Mouse (Mus musculus): Measurements from ENCODE around the gene Pxk. TPM values are rescaled to one million over a fixed set of nuclear protein-coding genes. Genes with fewer than 3 reads are reported as not detected.
A peak's percentile ranks its signal among the peaks of the same experiment; 100 is the strongest.

The Pxk gene
- total RNA-seq, 2 experiments from 2014 or later = 4.8 to 6.7 TPM

- ATAC-seq (replicated peaks; ENCODE audit: low FRiP score, low TSS enrichment, poor library complexity, severe bottlenecking) = no peak
Measured at GRCm38 (mm10) chr14:8139724-8140710, 42.0 kb downstream of the Pxk start.

GRCm38 (mm10) chr14:8141131-8141530 is 43.1 kb downstream of the Pxk start:
- ATAC-seq (replicated peaks; ENCODE audit: low FRiP score, low TSS enrichment, poor library complexity, severe bottlenecking) = no peak

GRCm38 (mm10) chr14:8145594-8146558 is 47.9 kb downstream of the Pxk start:
- no peak for ATAC-seq (replicated peaks; ENCODE audit: low FRiP score, low TSS enrichment, poor library complexity, severe bottlenecking)

GRCm38 (mm10) chr14:8146611-8147223 is 48.7 kb downstream of the Pxk start:
- ATAC-seq (replicated peaks; ENCODE audit: low FRiP score, low TSS enrichment, poor library complexity, severe bottlenecking) = no peak

GRCm38 (mm10) chr14:8148842-8149241 is 50.8 kb downstream of the Pxk start:
- no peak for ATAC-seq (replicated peaks; ENCODE audit: low FRiP score, low TSS enrichment, poor library complexity, severe bottlenecking)

GRCm38 (mm10) chr14:8151757-8152156 is 53.7 kb downstream of the Pxk start:
- ATAC-seq (replicated peaks; ENCODE audit: low FRiP score, low TSS enrichment, poor library complexity, severe bottlenecking) = no peak

GRCm38 (mm10) chr14:8154072-8154471 is 56.1 kb downstream of the Pxk start:
- no peak for ATAC-seq (replicated peaks; ENCODE audit: low FRiP score, low TSS enrichment, poor library complexity, severe bottlenecking)

- ATAC-seq (replicated peaks; ENCODE audit: low FRiP score, low TSS enrichment, poor library complexity, severe bottlenecking) = peak; percentile 77
Measured at GRCm38 (mm10) chr14:8156947-8157346, 58.9 kb downstream of the Pxk start.

- ATAC-seq (replicated peaks; ENCODE audit: low FRiP score, low TSS enrichment, poor library complexity, severe bottlenecking) = no peak
Measured at GRCm38 (mm10) chr14:8158721-8159120, 60.7 kb downstream of the Pxk start.

GRCm38 (mm10) chr14:8159141-8159540 is 61.1 kb downstream of the Pxk start:
- ATAC-seq (replicated peaks; ENCODE audit: low FRiP score, low TSS enrichment, poor library complexity, severe bottlenecking) = no peak

GRCm38 (mm10) chr14:8161777-8162176 is 63.8 kb downstream of the Pxk start:
- peak; percentile 62 for ATAC-seq (replicated peaks; ENCODE audit: low FRiP score, low TSS enrichment, poor library complexity, severe bottlenecking)

- no peak for ATAC-seq (replicated peaks; ENCODE audit: low FRiP score, low TSS enrichment, poor library complexity, severe bottlenecking)
Measured at GRCm38 (mm10) chr14:8164463-8164862, 66.5 kb downstream of the Pxk start.

GRCm38 (mm10) chr14:8172507-8173410 is 74.7 kb downstream of the Pxk start, which contains the start of gene Pdhb:
Gene Pdhb, minus strand, starts transcription at chr14:8173025.
- peak; percentile 95 for ATAC-seq (replicated peaks; ENCODE audit: low FRiP score, low TSS enrichment, poor library complexity, severe bottlenecking)

- peak; percentile 39 for ATAC-seq (replicated peaks; ENCODE audit: low FRiP score, low TSS enrichment, poor library complexity, severe bottlenecking)
Measured at GRCm38 (mm10) chr14:8173542-8174250, 75.7 kb downstream of the Pxk start.

- ATAC-seq (replicated peaks; ENCODE audit: low FRiP score, low TSS enrichment, poor library complexity, severe bottlenecking) = no peak
Measured at GRCm38 (mm10) chr14:8174634-8175033, 76.6 kb downstream of the Pxk start.

GRCm38 (mm10) chr14:8176251-8176650 is 78.2 kb downstream of the Pxk start:
- no peak for ATAC-seq (replicated peaks; ENCODE audit: low FRiP score, low TSS enrichment, poor library complexity, severe bottlenecking)

- ATAC-seq (replicated peaks; ENCODE audit: low FRiP score, low TSS enrichment, poor library complexity, severe bottlenecking) = no peak
Measured at GRCm38 (mm10) chr14:8180371-8181035, 82.5 kb downstream of the Pxk start.
